Mouse (Mus musculus) c-Kit-positive CD71-negative TER-119-negative erythroid progenitor cells, embryonic 14.5 days (primary cell): ENCODE measurements around the gene Slc43a2.

ENCODE experiments used
- DNase-seq: peaks from one replicate; pipeline ENCODE4 v3.0.0-alpha.2; 2013; ENCODE audit warnings: low read depth

Gene Slc43a2

GRCm38 (mm10) chr11:75530325-75530724, 1.2 kb upstream of the Slc43a2 start:
- peak; percentile 88 for DNase-seq

- DNase-seq, result no peak
Measured at GRCm38 (mm10) chr11:75530845-75531373, 585 bp upstream of the Slc43a2 start.

- DNase-seq, result no peak
Measured at GRCm38 (mm10) chr11:75532340-75533277, 1.1 kb downstream of the Slc43a2 start.

GRCm38 (mm10) chr11:75533314-75534015, 2.0 kb downstream of the Slc43a2 start:
- no peak for DNase-seq

GRCm38 (mm10) chr11:75534286-75535033, 3.0 kb downstream of the Slc43a2 start:
- DNase-seq, result no peak

GRCm38 (mm10) chr11:75535106-75535795, 3.8 kb downstream of the Slc43a2 start:
- DNase-seq, result no peak

GRCm38 (mm10) chr11:75536255-75537024, 4.9 kb downstream of the Slc43a2 start:
- no peak for DNase-seq

- DNase-seq, result no peak
Measured at GRCm38 (mm10) chr11:75537025-75537414, 5.5 kb downstream of the Slc43a2 start.

GRCm38 (mm10) chr11:75537491-75538183, 6.1 kb downstream of the Slc43a2 start:
- no peak for DNase-seq

GRCm38 (mm10) chr11:75538184-75538969, 6.9 kb downstream of the Slc43a2 start:
- DNase-seq, result no peak

GRCm38 (mm10) chr11:75538970-75539299, 7.4 kb downstream of the Slc43a2 start:
- DNase-seq, result no peak

- no peak for DNase-seq
Measured at GRCm38 (mm10) chr11:75540209-75540608, 8.7 kb downstream of the Slc43a2 start.

- DNase-seq, result no peak
Measured at GRCm38 (mm10) chr11:75540710-75541581, 9.5 kb downstream of the Slc43a2 start.

- no peak for DNase-seq
Measured at GRCm38 (mm10) chr11:75544713-75545112, 13.2 kb downstream of the Slc43a2 start.

- DNase-seq, result no peak
Measured at GRCm38 (mm10) chr11:75546057-75546456, 14.6 kb downstream of the Slc43a2 start.

GRCm38 (mm10) chr11:75549658-75550111, 18.2 kb downstream of the Slc43a2 start:
- no peak for DNase-seq

GRCm38 (mm10) chr11:75550200-75550946, 18.9 kb downstream of the Slc43a2 start:
- no peak for DNase-seq

GRCm38 (mm10) chr11:75551321-75551720, 19.8 kb downstream of the Slc43a2 start:
- no peak for DNase-seq
